Mouse (Mus musculus) brain, embryonic 14.5 days (tissue): ENCODE data around the gene Rnf169.

Experiments used
- CTCF ChIP-seq: fragments of 200-500 bp; IDR thresholded peaks from 2 replicates; pipeline ENCODE4 v1.5.1; 2012; ENCODE audit warnings: inconsistent platforms, mild to moderate bottlenecking, moderate library complexity, borderline replicate concordance; ENCODE audit not compliant: insufficient read depth, insufficient read length; ENCODE audit errors: extremely low read depth
- POLR2A ChIP-seq: fragments of 200-500 bp; IDR thresholded peaks from 2 replicates; pipeline ENCODE4 v1.6.1; 2012; ENCODE audit warnings: mild to moderate bottlenecking, inconsistent platforms, borderline replicate concordance; ENCODE audit not compliant: poor library complexity, insufficient read depth, insufficient read length, severe bottlenecking; ENCODE audit errors: extremely low read depth

DNA sequence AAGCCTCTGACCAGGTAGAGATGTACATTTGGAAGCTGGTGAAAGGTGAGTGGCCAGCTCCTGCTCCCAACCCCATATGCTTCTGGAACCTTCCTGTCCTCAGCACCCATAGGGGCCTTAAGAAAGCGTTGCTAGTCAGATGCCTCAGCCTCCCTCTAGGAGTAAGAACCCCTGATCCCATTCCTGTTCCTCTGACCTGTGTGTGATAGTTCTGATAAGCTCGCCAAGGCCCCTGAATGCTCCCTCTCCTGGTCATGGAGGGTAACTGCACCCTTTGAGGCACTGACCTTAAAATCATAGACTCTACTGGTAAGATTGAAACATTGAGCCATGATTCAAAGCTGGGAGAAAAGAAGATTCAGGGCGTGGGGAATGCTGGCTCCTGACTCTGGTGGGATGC is 49.1 kb upstream of the Rnf169 start:
- TF ChIP-seq POLR2A (no peak), CTCF (peak; percentile 71)
